Mouse (Mus musculus): ENCODE measurements around the gene Kcnma1.

GRCm38 (mm10) chr14:23974685-23975084 lies 39.6 kb downstream of the Kcnma1 start:
- no peak for TF ChIP-seq CTCF (IDR thresholded peaks at IDR 0.05 in 2 of 3, conservative IDR thresholded peaks at IDR 0.05 in 1 of 3; ENCODE audit: control insufficient read depth in 1 of 3, insufficient read depth in 1 of 3, low read depth in 2 of 3, low read length in 3 of 3, poor library complexity in 1 of 3, severe bottlenecking in 1 of 3)
- no peak for TF ChIP-seq HCFC1 (IDR thresholded peaks at IDR 0.05; ENCODE audit: low read depth, low read length)
- TF ChIP-seq MAX (IDR thresholded peaks at IDR 0.05; ENCODE audit: low read length) = no peak
- TF ChIP-seq KAT2A (conservative IDR thresholded peaks at IDR 0.05; ENCODE audit: low read depth, low read length) = no peak
- TF ChIP-seq POLR2A (IDR thresholded peaks at IDR 0.05; ENCODE audit: control insufficient read depth in 1 of 2, insufficient read depth in 1 of 2, low read depth in 1 of 2, low read length in 2 of 2, poor library complexity in 1 of 2) = no peak
- no peak for TF ChIP-seq MAZ (IDR thresholded peaks at IDR 0.05; ENCODE audit: low read depth, low read length)

Measured in MEL (cell line).